Mouse (Mus musculus) myocyte (in vitro differentiated cells): ENCODE results near the gene Muc5b.

Source experiments
- CEBPB ChIP-seq: IDR thresholded peaks from 2 replicates; pipeline ENCODE4 v1.6.1; 2011; ENCODE audit warnings: mild to moderate bottlenecking, moderate library complexity; ENCODE audit not compliant: poor library complexity, insufficient read depth, severe bottlenecking
- E2F4 ChIP-seq: IDR thresholded peaks from one replicate; pipeline ENCODE4 v1.6.1; 2011; ENCODE audit warnings: mild to moderate bottlenecking, control low read depth, moderate library complexity; ENCODE audit not compliant: insufficient read depth
- MAX ChIP-seq: IDR thresholded peaks from one replicate; pipeline ENCODE4 v1.6.1; 2011; ENCODE audit warnings: low read depth, mild to moderate bottlenecking, control low read depth
- MYOD1 ChIP-seq, 3 experiments: IDR thresholded peaks; one replicate each; pipeline ENCODE4 v1.6.1; 2011; ENCODE audit warnings: control low read depth in 2 of 3, low read depth in 2 of 3, mild to moderate bottlenecking in 2 of 3, moderate library complexity in 1 of 3; ENCODE audit not compliant: insufficient read length in 2 of 3, control insufficient read depth in 1 of 3
- MYOG ChIP-seq, 3 experiments: IDR thresholded peaks; one replicate each; pipeline ENCODE4 v1.6.1; 2011; ENCODE audit warnings: control low read depth in 2 of 3, low read depth in 2 of 3, mild to moderate bottlenecking in 2 of 3; ENCODE audit not compliant: insufficient read length in 2 of 3, control insufficient read depth in 1 of 3, insufficient read depth in 1 of 3
- POLR2A ChIP-seq: IDR thresholded peaks from one replicate; pipeline ENCODE4 v1.6.1; 2011; ENCODE audit warnings: low read depth, mild to moderate bottlenecking, control low read depth, moderate library complexity; ENCODE audit not compliant: insufficient read length
- POLR2AphosphoS2 ChIP-seq: IDR thresholded peaks from one replicate; pipeline ENCODE4 v1.6.1; 2011; ENCODE audit warnings: low read depth, control low read depth; ENCODE audit not compliant: insufficient read length
- TCF12 ChIP-seq: IDR thresholded peaks from one replicate; pipeline ENCODE4 v1.6.1; 2011; ENCODE audit warnings: mild to moderate bottlenecking, control low read depth; ENCODE audit not compliant: poor library complexity, insufficient read depth, severe bottlenecking
- TCF3 ChIP-seq: IDR thresholded peaks from one replicate; pipeline ENCODE4 v1.6.1; 2011; ENCODE audit warnings: low read depth, control low read depth; ENCODE audit not compliant: insufficient read length
- USF1 ChIP-seq: IDR thresholded peaks from one replicate; pipeline ENCODE4 v1.6.1; 2011; ENCODE audit warnings: low read depth, mild to moderate bottlenecking, control low read depth, moderate library complexity

GRCm38 (mm10) chr7:141836423-141836822 is 2.4 kb upstream of the Muc5b start:
- TF ChIP-seq POLR2A: no peak
- no peak for TF ChIP-seq TCF3
- no peak for TF ChIP-seq POLR2AphosphoS2
- TF ChIP-seq TCF12: no peak
- no peak for TF ChIP-seq CEBPB
- no peak for TF ChIP-seq MYOG (IDR thresholded peaks at IDR 0.05; ENCODE audit: control insufficient read depth in 1 of 3, insufficient read depth in 1 of 3, insufficient read length in 2 of 3, low read depth in 2 of 3)
- TF ChIP-seq MYOD1 (IDR thresholded peaks at IDR 0.05; ENCODE audit: control insufficient read depth in 1 of 3, insufficient read length in 2 of 3, low read depth in 2 of 3): no peak
- TF ChIP-seq USF1: no peak
- no peak for TF ChIP-seq MAX
- TF ChIP-seq E2F4: no peak
